Mouse (Mus musculus): ENCODE measurements at regions not wholly inside any gene's neighbourhood (a gene's known extent, or its start where the extent isn't known, plus 50 kb on each side); places are given as distances from the start of the nearest gene placed in this dataset.
"Not testable (repeated sequence)": the region's sequence is repeated elsewhere in the genome, so short reads cannot be mapped to it uniquely, and the experiment has no call there.

GRCm38 (mm10) chrX:17818325-17818724, 246.2 kb upstream of the Fundc1 start:
- DNase-seq (ENCODE audit: low spot score in 2 of 2): no peak

GRCm38 (mm10) chrX:17817651-17818050, 245.5 kb upstream of the Fundc1 start:
- DNase-seq (ENCODE audit: low spot score in 2 of 2): no peak

DNA sequence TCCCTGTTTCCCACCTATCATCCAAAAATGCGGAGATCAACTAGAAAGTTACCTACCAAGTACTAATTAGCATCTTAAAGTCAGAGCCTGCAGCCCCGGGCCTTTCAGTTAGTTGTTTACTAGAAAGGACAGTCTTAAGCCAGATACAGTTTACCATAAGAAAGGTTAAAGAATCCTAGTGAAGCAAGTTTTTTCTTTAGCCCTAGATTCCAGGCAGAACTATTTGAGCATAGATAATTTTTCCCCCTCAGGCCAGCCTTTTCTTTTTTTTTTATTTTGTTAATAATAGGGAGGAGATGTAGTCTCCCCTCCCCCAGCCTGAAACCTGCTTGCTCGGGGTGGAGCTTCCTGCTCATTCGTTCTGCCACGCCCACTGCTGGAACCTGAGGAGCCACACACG, 215.9 kb upstream of the Fundc1 start:
- not testable (repeated sequence) for DNase-seq (ENCODE audit: low spot score in 2 of 2)

DNA sequence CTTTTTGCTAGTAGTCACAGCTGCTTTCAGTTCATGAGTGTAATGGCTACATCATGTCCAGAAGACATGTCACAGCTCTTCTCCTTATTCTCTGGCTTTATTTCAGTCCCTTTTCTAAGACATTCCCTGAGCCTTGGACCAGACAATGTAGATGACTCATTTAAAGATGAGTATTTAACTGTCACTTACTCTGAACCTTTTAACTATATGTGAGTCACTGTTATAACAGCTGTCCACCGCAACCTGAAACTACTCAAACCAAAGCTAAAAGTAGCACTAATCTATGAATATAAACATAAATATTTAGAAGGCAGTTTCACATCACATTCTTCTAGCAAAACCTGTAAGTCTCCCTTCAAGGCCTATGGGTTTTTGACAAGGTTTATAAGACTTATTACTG, 203.8 kb upstream of the Fundc1 start:
- no peak for DNase-seq (ENCODE audit: low spot score in 2 of 2)

- no peak for DNase-seq (ENCODE audit: low spot score in 2 of 2)
These were observed 180.7 kb upstream of the Fundc1 start for GRCm38 (mm10) chrX:17752823-17753222.

- DNase-seq (ENCODE audit: low spot score in 2 of 2): no peak
These were observed 179.3 kb upstream of the Fundc1 start for GRCm38 (mm10) chrX:17751466-17751865.

GRCm38 (mm10) chrX:17730233-17730632, 158.1 kb upstream of the Fundc1 start:
- DNase-seq (ENCODE audit: low spot score in 2 of 2): no peak

DNA sequence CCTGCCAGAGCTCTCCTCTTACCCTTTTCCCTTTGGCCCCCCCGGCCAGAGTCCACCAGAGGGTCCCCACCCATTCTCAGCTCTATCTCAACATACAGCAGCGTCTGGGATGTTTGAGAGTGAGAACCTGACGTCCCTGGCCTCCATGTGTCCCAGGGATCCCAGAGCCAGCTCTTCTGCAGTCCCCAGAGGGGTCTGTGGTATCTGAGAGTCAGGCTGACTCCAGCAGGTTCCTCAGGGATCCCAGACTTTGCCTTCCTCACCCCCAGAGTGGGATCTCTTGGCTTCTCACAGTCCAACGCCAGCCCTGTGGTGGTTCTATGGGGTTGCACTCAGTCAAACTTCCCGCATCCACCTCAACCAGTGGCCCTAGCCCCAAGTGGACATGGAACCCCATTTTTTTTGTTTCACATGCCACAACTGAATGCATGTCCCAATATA, 153.7 kb upstream of the Fundc1 start:
- DNase-seq (ENCODE audit: low spot score in 2 of 2): no peak

DNA sequence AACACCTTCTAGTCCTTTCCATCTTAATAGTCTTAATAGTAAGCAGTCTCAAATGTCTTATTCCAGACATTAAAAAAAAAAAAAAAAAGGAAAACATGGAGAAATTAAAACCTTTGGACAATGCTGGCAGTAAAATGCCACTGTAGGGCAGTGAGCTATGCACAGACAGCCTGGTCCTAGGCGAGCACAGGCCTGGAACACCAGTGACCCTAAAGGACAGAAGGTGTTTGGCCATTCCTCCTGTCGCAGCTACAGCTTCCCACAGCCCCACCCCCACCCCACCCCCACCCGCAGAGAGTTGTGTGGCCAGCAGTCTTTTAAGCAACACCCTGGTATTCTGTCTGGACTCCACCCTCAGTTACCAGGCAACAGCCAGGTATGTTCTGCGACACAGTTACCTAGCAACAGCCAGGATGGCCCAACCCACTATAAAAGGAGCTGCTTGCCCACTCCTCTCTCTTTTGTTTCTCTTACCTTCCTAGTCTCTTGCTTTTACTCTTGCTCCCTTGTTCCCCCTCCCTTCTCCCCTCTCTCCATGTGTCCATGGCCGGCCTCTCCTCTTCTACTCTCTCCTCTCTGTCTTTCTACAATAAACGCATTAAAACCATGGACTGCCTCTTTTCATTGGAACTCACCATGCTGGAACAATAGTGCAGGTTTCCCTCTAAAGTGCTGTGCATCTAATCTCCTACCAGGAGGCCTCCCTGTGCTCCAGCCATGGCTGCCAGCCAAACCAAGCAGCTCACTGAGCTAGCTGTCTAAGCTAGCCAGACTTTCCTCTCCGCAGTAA, 153.1 kb upstream of the Fundc1 start:
- DNase-seq (ENCODE audit: low spot score in 2 of 2): peak in 1 of 2 experiments; percentile 9

DNA sequence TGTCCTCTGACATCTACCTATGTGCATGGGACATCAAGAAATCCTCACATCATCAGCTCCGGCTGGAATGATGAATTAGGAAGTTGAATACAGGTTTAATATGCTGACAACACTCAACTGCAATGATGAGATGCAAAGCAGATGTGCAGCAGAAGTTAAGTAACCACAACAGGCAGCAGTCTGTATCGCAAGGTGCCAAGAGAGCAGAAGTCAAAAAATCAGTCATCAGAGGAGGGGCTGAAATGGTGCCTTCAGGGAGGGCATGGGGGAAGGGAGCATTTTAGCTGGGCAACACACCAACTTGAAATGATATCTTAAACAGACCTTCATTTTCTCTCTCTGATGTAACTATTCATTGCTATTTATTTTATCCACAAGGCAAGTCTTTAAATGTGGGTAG, 152.3 kb upstream of the Fundc1 start:
- DNase-seq (ENCODE audit: low spot score in 2 of 2): no peak

DNA sequence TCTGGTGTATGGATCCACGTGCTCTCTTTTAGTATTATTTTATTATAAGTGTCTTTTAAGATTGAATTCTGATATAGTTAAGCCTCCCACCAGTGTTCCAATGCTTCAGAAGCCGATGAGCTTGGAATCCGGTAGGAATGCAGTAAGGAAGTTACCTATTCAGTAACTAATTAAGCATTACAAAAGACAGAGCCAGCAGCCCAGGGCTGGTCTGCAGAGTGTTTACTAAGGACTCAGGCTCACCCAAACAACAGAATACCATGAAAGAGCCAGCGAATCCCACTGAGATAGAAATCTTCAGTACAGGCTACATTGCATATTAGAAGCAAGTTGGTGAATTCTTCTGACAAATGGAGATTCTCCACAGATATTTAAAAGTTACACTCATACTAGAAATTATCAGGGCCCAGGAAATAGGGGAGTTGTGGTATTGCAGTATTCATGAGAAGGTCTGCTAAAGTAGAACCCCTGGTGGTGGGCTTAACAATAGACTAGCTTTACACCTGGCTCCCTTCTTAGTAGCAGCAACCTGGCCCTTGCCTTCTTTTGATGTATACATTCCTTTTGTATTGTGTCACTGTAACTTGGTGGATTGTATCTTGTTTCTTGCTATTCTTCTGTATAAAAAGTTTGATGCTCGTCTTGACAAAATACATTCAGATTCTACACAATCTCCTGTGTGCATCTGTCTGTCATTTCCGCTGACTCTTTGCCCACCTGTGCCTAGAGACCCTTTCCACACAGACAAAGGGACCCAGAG, 149.9 kb upstream of the Fundc1 start:
- not testable (repeated sequence) for DNase-seq (ENCODE audit: low spot score in 2 of 2)

- DNase-seq (ENCODE audit: low spot score in 2 of 2): no peak
These were observed 142.4 kb upstream of the Fundc1 start for GRCm38 (mm10) chrX:17714534-17714933.

DNA sequence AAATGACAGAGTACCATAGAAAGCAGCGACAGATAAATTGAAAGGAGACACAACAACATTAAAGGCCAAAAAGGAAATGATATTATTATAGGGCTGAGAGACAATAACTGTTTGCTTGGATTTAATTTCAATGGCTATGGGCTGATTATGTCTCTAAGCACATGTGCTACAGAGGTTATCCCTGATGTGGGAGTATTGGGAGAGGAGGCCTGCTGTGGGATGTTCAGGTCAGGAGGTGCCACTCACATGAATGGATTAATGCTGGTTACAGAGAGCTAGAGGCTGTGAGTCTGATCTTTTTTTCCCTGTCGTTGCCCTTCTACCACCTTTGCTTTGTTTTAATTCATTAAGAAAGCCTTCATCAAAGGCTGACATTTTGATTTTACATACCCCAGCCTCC, 140.8 kb upstream of the Fundc1 start:
- DNase-seq (ENCODE audit: low spot score in 2 of 2): no peak

DNA sequence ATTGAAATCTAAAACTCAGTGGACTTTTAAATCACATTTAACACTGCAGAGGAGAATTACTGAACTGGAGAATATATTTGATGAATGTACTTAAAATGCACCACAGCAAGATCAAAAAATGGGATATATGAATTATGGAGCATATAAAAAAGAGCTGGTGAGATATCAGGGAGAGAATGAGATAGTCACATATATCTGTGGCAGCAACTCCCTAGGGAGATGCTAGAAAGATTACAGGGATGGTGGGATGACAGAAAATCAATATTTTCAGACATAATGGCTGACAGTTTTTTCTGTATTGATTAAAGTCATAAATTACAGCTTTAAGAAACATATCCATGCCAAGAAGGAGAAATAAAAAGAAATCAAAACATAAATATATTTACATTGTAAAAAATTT, 140.3 kb upstream of the Fundc1 start:
- no peak for DNase-seq (ENCODE audit: low spot score in 2 of 2)

All from layer of hippocampus, postnatal 10 days (tissue).